Mouse (Mus musculus) testis, adult 2 months (tissue): ENCODE measurements around the gene Vars2. TPM values are rescaled to one million over a fixed set of nuclear protein-coding genes. Genes with fewer than 3 reads are reported as not detected.

Source experiments
- H3K27ac ChIP-seq: fragments of 200-500 bp; 2 replicates; pipeline ENCODE4 v1.5.1; 2012; ENCODE audit warnings: low read depth, low read length; ENCODE audit not compliant: control insufficient read depth, insufficient read depth
- H3K27me3 ChIP-seq: fragments of 200-500 bp; 2 replicates; pipeline ENCODE4 v1.6.1; 2012; ENCODE audit warnings: mild to moderate bottlenecking, low read length, moderate library complexity; ENCODE audit not compliant: control insufficient read depth, insufficient read depth
- H3K36me3 ChIP-seq: fragments of 200-500 bp; 2 replicates; pipeline ENCODE4 v1.6.1; 2012; ENCODE audit warnings: mild to moderate bottlenecking, low read length; ENCODE audit not compliant: control insufficient read depth, insufficient read depth
- H3K4me1 ChIP-seq: fragments of 200-500 bp; 2 replicates; pipeline ENCODE4 v1.6.1; 2012; ENCODE audit warnings: low read length; ENCODE audit not compliant: control insufficient read depth, insufficient read depth
- H3K4me3 ChIP-seq: fragments of 200-500 bp; 2 replicates; pipeline ENCODE4 v1.5.1; 2012; ENCODE audit warnings: low read depth, mild to moderate bottlenecking, low read length, moderate library complexity, mixed read lengths; ENCODE audit not compliant: control insufficient read depth
- CTCF ChIP-seq: fragments of 200-500 bp; IDR thresholded peaks from 2 replicates; pipeline ENCODE4 v1.5.1; 2012; ENCODE audit warnings: low read depth, mild to moderate bottlenecking, inconsistent platforms, low read length, moderate library complexity; ENCODE audit not compliant: control insufficient read depth, insufficient read depth, insufficient replicate concordance
- POLR2A ChIP-seq: fragments of 200-500 bp; IDR thresholded peaks from 2 replicates; pipeline ENCODE4 v1.6.1; 2012; ENCODE audit warnings: low read depth, mild to moderate bottlenecking, inconsistent platforms, low read length, moderate library complexity; ENCODE audit not compliant: control insufficient read depth
- polyA plus RNA-seq: library from polyadenylated mRNA; depleted of rRNA; stranded (reverse); fragments of >200 nt; gene quantifications from 2 replicates; pipeline ENCODE4 v1.2.3, GENCODE M21; 2012; rRNA removed

Gene Vars2
- polyA plus RNA-seq: 9.5 and 9.8 TPM in 2 replicates

DNA sequence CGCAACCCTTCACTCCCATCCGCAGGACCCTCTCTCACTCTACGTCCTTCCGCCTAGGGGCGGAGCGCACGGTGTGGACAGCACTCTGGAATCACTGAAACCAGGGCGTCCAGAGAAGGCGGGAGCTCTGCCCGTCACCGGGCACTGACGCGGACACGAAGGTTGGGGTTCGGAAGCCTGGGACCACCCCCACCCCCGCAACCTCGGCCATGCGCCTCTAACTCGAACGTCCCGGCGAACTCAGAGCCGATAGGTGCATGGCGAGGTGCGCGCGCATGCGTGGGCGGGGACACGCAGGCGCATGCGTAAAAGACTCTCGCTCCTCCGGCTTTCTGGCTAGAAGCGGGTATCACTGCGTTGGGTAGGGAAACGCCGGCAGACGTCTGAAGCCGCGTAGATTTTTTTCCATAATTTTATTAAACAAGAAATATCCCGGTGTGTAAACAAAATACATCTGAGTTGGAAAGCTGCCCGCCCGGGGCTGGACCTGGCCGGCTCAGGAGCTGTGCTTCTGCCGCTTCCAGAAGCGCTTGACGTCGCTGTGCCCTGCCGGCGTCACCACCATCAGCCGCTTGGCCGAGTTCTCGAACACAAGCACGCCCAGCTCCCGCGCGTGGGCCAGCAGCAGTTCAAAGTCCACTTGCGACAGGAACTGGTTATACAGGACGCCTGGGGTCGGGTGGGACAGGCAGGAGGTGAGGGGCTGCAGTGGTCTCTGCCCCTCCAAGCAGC lies at the start of gene Vars2:
Gene Vars2, minus strand, starts transcription at position 259 of the 732 bp plus-strand sequence.
- Histone ChIP-seq H3K27me3 (no peaks in the 10 kb centered on the region), H3K4me1 (peaks cover 20% of the 10 kb centered on the region), H3K27ac (peak within 1 kb of the TSS; percentile 89), H3K4me3 (peak within 1 kb of the TSS; percentile 98), H3K36me3 (peaks cover 1% of the 10 kb centered on the region)
- TF ChIP-seq CTCF: no peak
- peak; percentile 83 for TF ChIP-seq POLR2A

DNA sequence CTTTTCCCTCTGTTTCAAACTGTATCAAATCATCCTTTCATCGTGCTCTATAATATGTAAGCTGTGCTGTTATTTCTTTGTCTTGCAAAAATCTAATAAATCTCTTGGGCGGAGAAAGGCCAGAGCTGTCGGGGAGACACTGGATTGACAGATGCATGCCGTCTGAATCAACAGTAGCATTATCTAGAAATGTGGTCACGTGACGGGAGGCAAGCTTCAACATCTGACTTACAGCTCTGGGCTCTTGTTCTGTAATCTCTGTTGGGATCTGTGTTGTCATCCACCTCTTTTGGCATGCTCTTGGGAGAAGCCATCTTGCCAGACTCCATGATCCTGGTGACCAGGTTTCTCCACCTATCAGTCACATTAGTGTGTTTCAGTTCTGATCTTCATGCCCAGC lies 49.7 kb upstream of the Vars2 start:
- no peaks in the 10 kb centered on the region for H3K36me3 ChIP-seq
- H3K4me1 ChIP-seq: peaks cover 3% of the 10 kb centered on the region; the same call in 1 of the 2 replicates
- no peak overlapping the region for H3K27ac ChIP-seq
- H3K27me3 ChIP-seq: no peaks in the 10 kb centered on the region
- TF ChIP-seq POLR2A (no peak), CTCF (no peak)
- no peak overlapping the region for H3K4me3 ChIP-seq

DNA sequence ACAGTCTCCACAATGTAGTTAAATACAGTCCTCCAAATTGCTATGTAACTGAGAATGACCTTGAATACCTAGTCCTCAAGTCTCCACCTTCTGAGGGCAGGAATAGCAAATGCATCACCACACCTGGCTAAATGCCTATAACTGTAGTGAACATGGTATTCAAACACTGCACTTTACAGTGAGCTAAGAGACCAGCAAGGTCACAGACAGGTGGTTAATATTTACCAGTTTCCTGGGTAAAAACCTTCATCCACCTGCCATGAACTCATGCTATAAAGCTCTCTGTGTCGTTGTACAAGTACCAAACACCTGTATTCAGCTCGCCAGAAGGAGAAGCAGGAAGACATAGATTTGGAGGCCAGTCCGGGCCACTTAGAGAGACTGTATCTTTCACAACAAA lies 48.7 kb upstream of the Vars2 start:
- Histone ChIP-seq H3K36me3 (no peaks in the 10 kb centered on the region), H3K27ac (no peak overlapping the region), H3K27me3 (no peaks in the 10 kb centered on the region), H3K4me1 (no peaks in the 10 kb centered on the region), H3K4me3 (no peak overlapping the region)
- TF ChIP-seq POLR2A (no peak), CTCF (no peak)

DNA sequence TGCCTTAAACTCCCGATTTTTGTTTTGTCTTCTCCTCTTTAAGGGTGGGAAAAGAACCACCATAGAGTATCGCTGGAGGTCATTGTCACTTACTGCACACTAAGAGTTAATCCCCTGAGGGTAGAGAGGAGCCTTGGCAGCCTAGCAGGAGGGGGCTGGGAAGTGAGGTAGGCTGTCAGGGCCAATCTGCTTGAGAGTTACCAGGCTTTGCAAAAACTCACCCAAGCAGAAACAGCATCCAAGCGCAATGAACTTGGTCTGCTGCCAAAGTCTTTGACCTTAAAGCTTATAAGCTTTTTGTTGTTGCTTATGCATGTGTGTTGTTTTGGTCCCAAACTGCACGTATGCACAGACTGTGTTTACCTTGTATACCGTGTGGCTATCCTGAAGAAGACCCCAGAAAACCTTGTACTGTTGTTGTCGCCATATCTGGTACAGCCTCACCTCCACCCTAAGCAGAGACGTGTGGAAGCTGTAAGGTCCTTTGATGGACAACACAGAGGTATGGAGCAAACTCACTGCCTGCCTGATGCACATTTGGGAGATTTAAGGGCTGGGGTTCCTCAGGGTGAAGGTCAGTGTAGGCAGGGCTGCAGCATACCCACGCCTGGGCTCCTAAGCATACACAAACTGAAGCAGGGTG lies 43.4 kb upstream of the Vars2 start:
- Histone ChIP-seq H3K27ac (no peak overlapping the region), H3K36me3 (no peaks in the 10 kb centered on the region), H3K4me1 (no peaks in the 10 kb centered on the region), H3K27me3 (no peaks in the 10 kb centered on the region), H3K4me3 (no peak overlapping the region)
- no peak for TF ChIP-seq CTCF
- no peak for TF ChIP-seq POLR2A

DNA sequence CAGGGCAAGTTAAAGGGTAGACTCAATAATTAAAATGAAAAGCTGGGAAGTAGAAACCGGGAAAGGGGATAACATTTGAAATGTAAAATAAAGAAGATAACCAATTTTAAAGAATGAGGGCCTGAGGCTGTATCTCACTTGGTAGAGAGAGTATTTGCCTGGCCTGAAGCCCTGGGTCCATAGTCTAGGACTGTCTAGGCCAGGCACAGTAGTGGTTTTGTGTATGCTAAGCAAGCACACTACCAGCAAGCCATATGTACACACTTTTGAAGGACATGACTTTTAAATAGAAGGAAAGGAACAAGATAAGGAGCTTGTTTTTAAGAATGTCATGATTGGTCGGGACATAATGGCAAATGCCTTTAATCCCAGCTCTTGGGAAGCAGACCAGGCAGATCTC lies 41.2 kb upstream of the Vars2 start:
- Histone ChIP-seq H3K36me3 (no peaks in the 10 kb centered on the region), H3K27ac (no peak overlapping the region), H3K4me1 (peaks cover 6% of the 10 kb centered on the region; the same call in 1 of the 2 replicates), H3K27me3 (no peaks in the 10 kb centered on the region), H3K4me3 (no peak overlapping the region)
- no peak for TF ChIP-seq POLR2A
- no peak for TF ChIP-seq CTCF

DNA sequence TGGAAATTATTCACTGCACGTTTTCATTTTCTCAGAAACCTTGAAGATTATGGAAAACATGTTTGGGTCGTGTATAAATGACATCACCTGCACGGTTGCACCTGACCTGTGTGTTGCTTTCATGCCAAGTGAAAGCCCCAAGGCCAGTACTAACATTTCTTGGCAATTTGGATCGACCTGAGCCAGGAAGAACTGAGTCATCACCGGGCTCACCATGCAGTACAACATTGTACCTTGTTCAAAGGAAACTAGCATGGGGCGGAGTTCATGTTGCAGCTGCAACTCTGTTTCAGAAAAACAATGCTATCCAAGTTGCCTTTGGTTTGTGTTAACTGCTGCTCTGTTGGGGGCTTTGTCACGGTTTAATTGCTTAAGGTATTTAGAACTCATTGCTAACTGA lies 40.5 kb upstream of the Vars2 start:
- H3K27me3 ChIP-seq: no peaks in the 10 kb centered on the region
- H3K4me1 ChIP-seq: peaks cover 7% of the 10 kb centered on the region; the same call in 1 of the 2 replicates
- TF ChIP-seq POLR2A (no peak), CTCF (no peak)
- no peak overlapping the region for H3K27ac ChIP-seq
- H3K36me3 ChIP-seq: no peaks in the 10 kb centered on the region
- no peak overlapping the region for H3K4me3 ChIP-seq

DNA sequence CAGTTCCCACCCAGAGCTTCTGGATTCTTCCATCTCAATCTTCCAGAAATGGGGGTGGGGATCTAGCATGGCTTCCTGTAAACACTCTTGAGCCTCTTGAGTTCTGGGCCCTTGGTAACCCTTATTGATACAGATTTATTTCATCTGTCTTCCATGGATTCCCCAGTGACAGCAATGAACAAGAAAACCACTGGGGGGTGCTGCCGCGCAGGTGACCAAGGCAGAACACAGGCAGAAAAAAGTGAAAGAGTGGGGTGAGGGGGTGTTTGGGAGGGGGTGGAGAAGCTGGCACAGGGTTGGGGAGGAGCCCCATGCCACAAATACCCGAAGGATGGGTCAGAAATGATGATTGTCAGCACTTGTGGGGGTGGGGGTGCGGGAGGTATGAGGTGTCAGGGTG lies 38.4 kb upstream of the Vars2 start:
- H3K4me1 ChIP-seq: peaks cover 7% of the 10 kb centered on the region; the same call in 1 of the 2 replicates
- no peaks in the 10 kb centered on the region for H3K36me3 ChIP-seq
- H3K27me3 ChIP-seq: no peaks in the 10 kb centered on the region
- TF ChIP-seq CTCF (no peak), POLR2A (no peak)
- H3K27ac ChIP-seq: no peak overlapping the region
- H3K4me3 ChIP-seq: no peak overlapping the region
